ENCODE assay signal across 19 mouse cellular contexts in genomic region chr2:3700368-3700767, GRCm38 (mm10).
DNase-seq lines count a peak whose midpoint lies in the region; ATAC-seq and TF ChIP-seq lines count a peak whose summit lies in the region.
"Had no signal": no experiment of that assay in that cellular context is flagged by ENCODE, and none has a peak within 500 bp of the region (broad histone marks: within the 10 kb centered on the region; RNA-seq: fewer than 3 reads in every experiment).

No protein-coding gene starts in this region.

- H3K4me1 ChIP-seq in forebrain, embryonic 15.5 days = peaks cover 13% of the 10 kb centered on the region
- no peaks in the 10 kb centered on the region for H3K4me1 ChIP-seq in forebrain, embryonic 11.5 days (replicated peaks; ENCODE audit: control insufficient read depth, insufficient read depth, low read length)
- H3K4me1 ChIP-seq in hindbrain, postnatal 0 days (ENCODE audit: insufficient read depth, low read length) = no peaks in the 10 kb centered on the region
- H3K4me1 ChIP-seq in hindbrain, embryonic 16.5 days (ENCODE audit: control insufficient read depth, insufficient read depth, low read depth, low read length) = no peaks in the 10 kb centered on the region
- H3K4me1 ChIP-seq in midbrain, embryonic 14.5 days (ENCODE audit: control insufficient read depth, insufficient read depth, low read length) = no peaks in the 10 kb centered on the region
- H3K4me1 ChIP-seq in midbrain, embryonic 16.5 days (ENCODE audit: control insufficient read depth, insufficient read depth, low read length) = no peaks in the 10 kb centered on the region; the same call in 1 of the 2 replicates

- ATAC-seq in forebrain, embryonic 15.5 days (replicated peaks) = peak; percentile 94
- no peak for ATAC-seq in forebrain, embryonic 11.5 days (replicated peaks; ENCODE audit: low FRiP score)
- no peak for ATAC-seq in hindbrain, postnatal 0 days
- ATAC-seq in hindbrain, embryonic 16.5 days = no peak
- ATAC-seq in midbrain, embryonic 14.5 days (ENCODE audit: low FRiP score, low TSS enrichment) = no peak
- ATAC-seq in midbrain, embryonic 16.5 days = no peak
- ATAC-seq: inflammation-experienced regulatory T-cells, adult 6 months; liver, postnatal 0 days had no signal

- H3K27ac ChIP-seq in forebrain, embryonic 15.5 days (replicated peaks) = peak overlapping the region; percentile 57; the same call in 1 of the 2 replicates
- no peak overlapping the region for H3K27ac ChIP-seq in forebrain, embryonic 11.5 days (ENCODE audit: low read depth, low read length)
- no peak overlapping the region for H3K27ac ChIP-seq in hindbrain, postnatal 0 days
- no peak overlapping the region for H3K27ac ChIP-seq in hindbrain, embryonic 16.5 days (ENCODE audit: low read depth, low read length)
- H3K27ac ChIP-seq in midbrain, embryonic 14.5 days (replicated peaks; ENCODE audit: low read depth, low read length) = no peak overlapping the region
- H3K27ac ChIP-seq in midbrain, embryonic 16.5 days (ENCODE audit: low read length) = no peak overlapping the region

- no peaks in the 10 kb centered on the region for H3K36me3 ChIP-seq in forebrain, embryonic 15.5 days
- H3K36me3 ChIP-seq in forebrain, embryonic 11.5 days (ENCODE audit: control insufficient read depth, insufficient read depth, low read length) = no peaks in the 10 kb centered on the region
- H3K36me3 ChIP-seq in hindbrain, postnatal 0 days (ENCODE audit: insufficient read depth, low read length) = no peaks in the 10 kb centered on the region
- no peaks in the 10 kb centered on the region for H3K36me3 ChIP-seq in hindbrain, embryonic 16.5 days (ENCODE audit: control insufficient read depth, insufficient read depth, low read length)
- no peaks in the 10 kb centered on the region for H3K36me3 ChIP-seq in midbrain, embryonic 14.5 days (ENCODE audit: control insufficient read depth, insufficient read depth, low read length)
- no peaks in the 10 kb centered on the region for H3K36me3 ChIP-seq in midbrain, embryonic 16.5 days (ENCODE audit: control insufficient read depth, insufficient read depth, low read length)

- TF ChIP-seq CTCF in hindbrain, postnatal 0 days (IDR thresholded peaks at IDR 0.05; ENCODE audit: low read depth) = no peak

- WGBS in forebrain, embryonic 15.5 days = 34% methylated on average over 1 of the region's 1 CpGs
- WGBS in forebrain, embryonic 11.5 days = 89% methylated on average over 1 of the region's 1 CpGs
- 33% methylated on average over 1 of the region's 1 CpGs for WGBS in hindbrain, postnatal 0 days
- WGBS in hindbrain, embryonic 16.5 days = 44% methylated on average over 1 of the region's 1 CpGs
- WGBS in midbrain, embryonic 14.5 days = 71% methylated on average over 1 of the region's 1 CpGs
- 62% methylated on average over 1 of the region's 1 CpGs for WGBS in midbrain, embryonic 16.5 days

- H3K9me3 ChIP-seq in forebrain, embryonic 15.5 days = no peaks in the 10 kb centered on the region
- no peaks in the 10 kb centered on the region for H3K9me3 ChIP-seq in forebrain, embryonic 11.5 days (ENCODE audit: control insufficient read depth, low read length)
- no peaks in the 10 kb centered on the region for H3K9me3 ChIP-seq in hindbrain, postnatal 0 days (ENCODE audit: low read length)
- no peaks in the 10 kb centered on the region for H3K9me3 ChIP-seq in hindbrain, embryonic 16.5 days (ENCODE audit: control insufficient read depth, low read length)
- no peaks in the 10 kb centered on the region for H3K9me3 ChIP-seq in midbrain, embryonic 14.5 days (ENCODE audit: control insufficient read depth, low read length)
- no peaks in the 10 kb centered on the region for H3K9me3 ChIP-seq in midbrain, embryonic 16.5 days (replicated peaks; ENCODE audit: control insufficient read depth, low read length, poor library complexity, severe bottlenecking)

- no peaks in the 10 kb centered on the region for H3K27me3 ChIP-seq in forebrain, embryonic 15.5 days
- no peaks in the 10 kb centered on the region for H3K27me3 ChIP-seq in forebrain, embryonic 11.5 days (ENCODE audit: control insufficient read depth, insufficient read depth, low read length)
- H3K27me3 ChIP-seq in hindbrain, postnatal 0 days (ENCODE audit: insufficient read depth, low read length) = no peaks in the 10 kb centered on the region
- H3K27me3 ChIP-seq in hindbrain, embryonic 16.5 days (replicated peaks; ENCODE audit: control insufficient read depth, insufficient read depth, low read length) = no peaks in the 10 kb centered on the region
- H3K27me3 ChIP-seq in midbrain, embryonic 14.5 days (ENCODE audit: control insufficient read depth, insufficient read depth, low read length) = no peaks in the 10 kb centered on the region
- no peaks in the 10 kb centered on the region for H3K27me3 ChIP-seq in midbrain, embryonic 16.5 days (ENCODE audit: control insufficient read depth, insufficient read depth, low read depth, low read length)
- H3K27me3 ChIP-seq: CH12.LX had no signal

- H3K9ac ChIP-seq in forebrain, embryonic 15.5 days (replicated peaks) = no peak overlapping the region
- H3K9ac ChIP-seq in forebrain, embryonic 11.5 days (ENCODE audit: low read length) = no peak overlapping the region
- no peak overlapping the region for H3K9ac ChIP-seq in hindbrain, postnatal 0 days (replicated peaks; ENCODE audit: low read length)
- H3K9ac ChIP-seq in hindbrain, embryonic 16.5 days (ENCODE audit: low read depth, low read length) = no peak overlapping the region
- H3K9ac ChIP-seq in midbrain, embryonic 14.5 days (replicated peaks; ENCODE audit: low read length) = no peak overlapping the region
- H3K9ac ChIP-seq in midbrain, embryonic 16.5 days (ENCODE audit: low read depth, low read length) = no peak overlapping the region
- H3K9ac ChIP-seq: liver, postnatal 0 days had no signal

- DNase-seq in forebrain, embryonic 11.5 days (ENCODE audit: low spot score) = no peak
- DNase-seq in hindbrain, postnatal 0 days (ENCODE audit: low spot score) = peak; percentile 26
- peak; percentile 3 for DNase-seq in midbrain, embryonic 14.5 days
- DNase-seq in layer of hippocampus, adult 9-10 months (ENCODE audit: low spot score) = no peak
- DNase-seq: adrenal gland, adult 2 months; cerebellum, adult 11 months; cerebellum, postnatal 14 days; gastrocnemius, postnatal 25 days; liver, postnatal 0 days; lung, postnatal 36 days; right cerebral cortex, postnatal 25 days; thymus, postnatal 25 days had no signal

- H3K4me2 ChIP-seq in forebrain, embryonic 15.5 days (replicated peaks) = no peak overlapping the region
- H3K4me2 ChIP-seq in forebrain, embryonic 11.5 days (ENCODE audit: low read depth, low read length, severe bottlenecking) = no peak overlapping the region
- no peak overlapping the region for H3K4me2 ChIP-seq in hindbrain, postnatal 0 days (ENCODE audit: low read depth, low read length)
- H3K4me2 ChIP-seq in hindbrain, embryonic 16.5 days (ENCODE audit: low read length) = no peak overlapping the region
- H3K4me2 ChIP-seq in midbrain, embryonic 14.5 days (ENCODE audit: low read length) = no peak overlapping the region
- no peak overlapping the region for H3K4me2 ChIP-seq in midbrain, embryonic 16.5 days (ENCODE audit: low read length)
- H3K4me2 ChIP-seq: heart, embryonic 11.5 days; midbrain, embryonic 11.5 days had no signal

- no peak overlapping the region for H3K4me3 ChIP-seq in forebrain, embryonic 15.5 days
- H3K4me3 ChIP-seq in forebrain, embryonic 11.5 days (ENCODE audit: low read depth, low read length) = no peak overlapping the region
- H3K4me3 ChIP-seq in hindbrain, postnatal 0 days (ENCODE audit: low read length) = no peak overlapping the region
- no peak overlapping the region for H3K4me3 ChIP-seq in hindbrain, embryonic 16.5 days (ENCODE audit: low read length)
- no peak overlapping the region for H3K4me3 ChIP-seq in midbrain, embryonic 14.5 days (replicated peaks; ENCODE audit: low read depth, low read length)
- H3K4me3 ChIP-seq in midbrain, embryonic 16.5 days (ENCODE audit: low read depth, low read length) = no peak overlapping the region

Comparison
In these comparisons a context has a peak if more than half of its experiments do, and no peak if none do; other contexts are left out.
1. DNase-seq: peak in hindbrain, postnatal 0 days (single experiment) and midbrain, embryonic 14.5 days (single experiment); none in forebrain, embryonic 11.5 days (single experiment) and layer of hippocampus, adult 9-10 months (single experiment).